Mouse (Mus musculus): ENCODE results near the gene Cntn6.

DNA sequence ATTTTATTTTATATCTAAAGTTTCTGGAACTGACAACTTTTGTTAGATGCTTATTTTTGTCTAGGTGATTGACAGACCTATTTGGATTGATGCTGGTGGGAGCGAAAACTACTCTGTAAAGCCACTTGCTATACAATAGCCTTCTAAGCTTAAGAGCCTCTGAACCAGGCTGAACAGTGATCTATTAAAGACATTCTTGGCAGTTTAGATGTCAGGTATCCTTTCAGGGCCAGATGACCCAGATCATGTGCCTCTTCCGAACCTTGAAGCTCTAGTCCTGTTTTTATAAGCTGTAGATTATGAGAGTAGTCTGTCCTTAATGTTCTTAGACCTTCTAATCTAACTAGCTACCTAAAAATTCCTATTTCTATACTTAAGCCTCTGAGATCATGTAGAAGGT is 3.2 kb downstream of the Cntn6 start:
- no peak for TF ChIP-seq POLR2A (IDR thresholded peaks at IDR 0.05; ENCODE audit: low read depth, low read length)
- no peak for TF ChIP-seq EP300 (IDR thresholded peaks at IDR 0.05; ENCODE audit: low read length)
- TF ChIP-seq NRF1 (IDR thresholded peaks at IDR 0.05; ENCODE audit: low read depth, low read length), result no peak
- no peak for TF ChIP-seq CHD1 (IDR thresholded peaks at IDR 0.05; ENCODE audit: low read depth, low read length)
- TF ChIP-seq CTCF (conservative IDR thresholded peaks at IDR 0.05 in 1 of 2, IDR thresholded peaks at IDR 0.05 in 1 of 2; ENCODE audit: low read depth in 2 of 2, low read length in 2 of 2), result no peak
- no peak for TF ChIP-seq SMC3 (IDR thresholded peaks at IDR 0.05; ENCODE audit: low read depth, low read length)
- TF ChIP-seq TBP (conservative IDR thresholded peaks at IDR 0.05; ENCODE audit: low read depth, low read length), result no peak
- TF ChIP-seq USF1 (IDR thresholded peaks at IDR 0.05; ENCODE audit: low read depth, low read length), result no peak
- TF ChIP-seq HCFC1 (IDR thresholded peaks at IDR 0.05; ENCODE audit: low read depth, low read length), result no peak

Measured in CH12.LX (cell line).